ENCODE assay signal across 14 mouse cellular contexts in genomic region chr5:114664750-114665149, GRCm38 (mm10). TPM values are rescaled to one million over a fixed set of nuclear protein-coding genes. Genes with fewer than 3 reads are reported as not detected.
DNase-seq lines count a peak whose midpoint lies in the region; ATAC-seq lines count a peak whose summit lies in the region.
"Had no signal": no experiment of that assay in that cellular context is flagged by ENCODE, and none has a peak within 500 bp of the region (broad histone marks: within the 10 kb centered on the region; RNA-seq: fewer than 3 reads in every experiment).

No protein-coding gene starts in this region.

- peak overlapping the region; percentile 12; the same call in 1 of the 2 replicates for H3K27ac ChIP-seq in embryonic facial prominence, embryonic 12.5 days
- no peak overlapping the region for H3K27ac ChIP-seq in stomach, embryonic 15.5 days
- H3K27ac ChIP-seq: hindbrain, embryonic 15.5 days; liver, embryonic 14.5 days had no signal

- no peak overlapping the region for H3K4me2 ChIP-seq in embryonic facial prominence, embryonic 12.5 days (replicated peaks)
- no peak overlapping the region for H3K4me2 ChIP-seq in stomach, embryonic 15.5 days
- H3K4me2 ChIP-seq: hindbrain, embryonic 15.5 days had no signal

- peaks cover 15% of the 10 kb centered on the region for H3K4me1 ChIP-seq in embryonic facial prominence, embryonic 12.5 days
- no peaks in the 10 kb centered on the region for H3K4me1 ChIP-seq in stomach, embryonic 15.5 days

- H3K9me3 ChIP-seq in embryonic facial prominence, embryonic 12.5 days = no peaks in the 10 kb centered on the region
- no peaks in the 10 kb centered on the region for H3K9me3 ChIP-seq in stomach, embryonic 15.5 days
- H3K9me3 ChIP-seq: hindbrain, embryonic 15.5 days had no signal

- peak; percentile 61 for ATAC-seq in embryonic facial prominence, embryonic 12.5 days (ENCODE audit: insufficient number of reproducible peaks, insufficient read depth, low FRiP score, low TSS enrichment)
- ATAC-seq in stomach, embryonic 15.5 days (ENCODE audit: insufficient read depth, low FRiP score, low read depth) = 0 out of 2 replicates have a peak, but pooled peaks have one; percentile 17
- ATAC-seq: midbrain, embryonic 16.5 days had no signal

- H3K36me3 ChIP-seq in embryonic facial prominence, embryonic 12.5 days = no peaks in the 10 kb centered on the region
- H3K36me3 ChIP-seq in stomach, embryonic 15.5 days = no peaks in the 10 kb centered on the region
- H3K36me3 ChIP-seq: hindbrain, embryonic 15.5 days had no signal

- DNase-seq in heart, adult 11 months = peak; percentile 91
- DNase-seq in heart, postnatal 4 days = no peak
- DNase-seq in kidney, postnatal 25 days = peak; percentile 51 to 79
- no peak for DNase-seq in left cerebral cortex, adult 8-10 months (ENCODE audit: low spot score in 2 of 2)
- no peak for DNase-seq in layer of hippocampus, postnatal 10 days (ENCODE audit: low spot score in 2 of 2)
- no peak for DNase-seq in frontal cortex, postnatal 14 days (ENCODE audit: low spot score in 2 of 2)
- DNase-seq: cerebellum, adult 11-12 months; gastrocnemius, postnatal 36 days; layer of hippocampus, postnatal 36 days had no signal

- H3K9ac ChIP-seq in embryonic facial prominence, embryonic 12.5 days = no peak overlapping the region
- H3K9ac ChIP-seq in stomach, embryonic 15.5 days = no peak overlapping the region
- H3K9ac ChIP-seq: hindbrain, embryonic 15.5 days; liver, embryonic 14.5 days had no signal

- no peak overlapping the region for H3K4me3 ChIP-seq in embryonic facial prominence, embryonic 12.5 days
- no peak overlapping the region for H3K4me3 ChIP-seq in stomach, embryonic 15.5 days (replicated peaks)
- H3K4me3 ChIP-seq: hindbrain, embryonic 15.5 days had no signal

- WGBS in embryonic facial prominence, embryonic 12.5 days = 44% methylated on average over 7 of the region's 7 CpGs
- 67% methylated on average over 7 of the region's 7 CpGs for WGBS in stomach, embryonic 15.5 days

- H3K27me3 ChIP-seq in embryonic facial prominence, embryonic 12.5 days = peaks cover 5% of the 10 kb centered on the region; the same call in 1 of the 2 replicates
- H3K27me3 ChIP-seq in stomach, embryonic 15.5 days (replicated peaks) = 0 out of 2 replicates have a peak, but pooled peaks cover under 1% of the 10 kb centered on the region

RNA-seq across cellular contexts. Expression of gene Trpv4, which starts 6.5 kb away (rescaled TPM):
- 1 to 10 TPM; 2.8 to 3.1 TPM for total RNA-seq in heart, postnatal 4 days (2021)
- 3.2 and 3.5 TPM in 2 replicates for polyA plus RNA-seq in embryonic facial prominence, embryonic 12.5 days (2016; fragmentation: Nextera tagmentation; extraction: Ambion mirVana)
- polyA plus RNA-seq in stomach, embryonic 15.5 days (2015; fragmentation: Nextera tagmentation; extraction: Ambion mirVana) = 1.7 and 1.9 TPM in 2 replicates
- 1 to 10 TPM; 1.1 to 2.4 (median 1.5) TPM for total RNA-seq in left cerebral cortex, adult 8-10 months (2022)
- 1 to 10 TPM; 1.0 to 2.4 TPM for total RNA-seq in layer of hippocampus, postnatal 10 days (2021)

RNA-seq across cellular contexts. Expression of gene Gltp, which starts 26.0 kb away (rescaled TPM):
- 10 to 100 TPM; 24.4 to 26.8 TPM for total RNA-seq in heart, postnatal 4 days (2021)
- polyA plus RNA-seq in embryonic facial prominence, embryonic 12.5 days (2016; fragmentation: Nextera tagmentation; extraction: Ambion mirVana) = 63.0 and 64.5 TPM in 2 replicates
- polyA plus RNA-seq in stomach, embryonic 15.5 days (2015; fragmentation: Nextera tagmentation; extraction: Ambion mirVana) = 123 and 144 TPM in 2 replicates
- 10 to 100 TPM; 33.0 to 39.0 (median 35.4) TPM for total RNA-seq in left cerebral cortex, adult 8-10 months (2022)
- 10 to 100 TPM; 25.4 to 26.7 TPM for total RNA-seq in layer of hippocampus, postnatal 10 days (2021)

RNA-seq across cellular contexts. Expression of gene Tchp, which starts 42.8 kb away (rescaled TPM):
- 1 to 10 TPM; 5.3 to 6.8 TPM for total RNA-seq in heart, postnatal 4 days (2021)
- 18.8 and 21.7 TPM in 2 replicates for polyA plus RNA-seq in embryonic facial prominence, embryonic 12.5 days (2016; fragmentation: Nextera tagmentation; extraction: Ambion mirVana)
- 11.5 and 11.6 TPM in 2 replicates for polyA plus RNA-seq in stomach, embryonic 15.5 days (2015; fragmentation: Nextera tagmentation; extraction: Ambion mirVana)
- total RNA-seq in left cerebral cortex, adult 8-10 months (2022) = 10 to 100 TPM; 10.7 to 18.7 (median 13.2) TPM
- total RNA-seq in layer of hippocampus, postnatal 10 days (2021) = 10 to 100 TPM; 14.1 to 15.8 TPM

Comparison
In these comparisons a context has a peak if more than half of its experiments do, and no peak if none do; other contexts are left out.
1. DNase-seq: peak in heart, adult 11 months (single experiment) and kidney, postnatal 25 days (2 of 2); none in heart, postnatal 4 days (single experiment), left cerebral cortex, adult 8-10 months (0 of 2), layer of hippocampus, postnatal 10 days (0 of 2) and frontal cortex, postnatal 14 days (0 of 2).